Mouse (Mus musculus): ENCODE measurements at regions not wholly inside any gene's neighbourhood (a gene's known extent, or its start where the extent isn't known, plus 50 kb on each side); places are given as distances from the start of the nearest gene placed in this dataset.

DNA sequence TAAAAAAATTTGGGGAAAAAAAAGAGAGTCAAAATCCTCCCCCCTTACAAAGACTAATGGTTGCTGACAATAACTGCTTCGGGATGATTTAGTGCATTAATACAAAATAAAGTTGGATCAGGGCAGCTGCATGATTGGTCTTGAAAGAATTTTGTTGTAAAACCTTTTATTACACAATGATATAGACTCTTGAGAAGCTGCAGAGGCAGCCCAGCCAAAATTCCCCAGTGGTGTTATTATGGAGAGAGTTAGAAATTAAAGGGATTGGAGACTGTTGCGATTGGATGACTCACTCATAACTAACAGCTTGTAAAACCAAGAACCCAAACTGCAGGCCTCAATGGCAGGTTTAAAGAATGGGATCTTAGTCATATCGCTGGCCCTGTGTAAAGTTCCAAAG, 181.4 kb upstream of the Igfbp7 start:
- TF ChIP-seq CTCF (conservative IDR thresholded peaks at IDR 0.05 in 1 of 2, IDR thresholded peaks at IDR 0.05 in 1 of 2; ENCODE audit: low read depth in 2 of 2, low read length in 2 of 2): no peak
- TF ChIP-seq USF1 (IDR thresholded peaks at IDR 0.05; ENCODE audit: low read depth, low read length): no peak
- TF ChIP-seq UBTF (IDR thresholded peaks at IDR 0.05; ENCODE audit: low read depth, low read length): no peak
- TF ChIP-seq POLR2A (IDR thresholded peaks at IDR 0.05; ENCODE audit: low read depth, low read length): no peak
- TF ChIP-seq TCF12 (IDR thresholded peaks at IDR 0.05; ENCODE audit: low read depth, low read length): no peak
- no peak for TF ChIP-seq ZMIZ1 (IDR thresholded peaks at IDR 0.05; ENCODE audit: low read depth, low read length)
- no peak for TF ChIP-seq NELFE (IDR thresholded peaks at IDR 0.05; ENCODE audit: low read depth, low read length)
- no peak for TF ChIP-seq TBP (conservative IDR thresholded peaks at IDR 0.05; ENCODE audit: low read depth, low read length)
- no peak for TF ChIP-seq MXI1 (IDR thresholded peaks at IDR 0.05; ENCODE audit: low read depth, low read length)
- TF ChIP-seq HCFC1 (IDR thresholded peaks at IDR 0.05; ENCODE audit: low read depth, low read length): no peak
